Mouse (Mus musculus): Measurements from ENCODE around the gene Dnmt1. TPM values are rescaled to one million over a fixed set of nuclear protein-coding genes. Genes with fewer than 3 reads are reported as not detected.

Gene Dnmt1
- total RNA-seq, 1 experiment from 2014 or later, result 309 TPM

DNA sequence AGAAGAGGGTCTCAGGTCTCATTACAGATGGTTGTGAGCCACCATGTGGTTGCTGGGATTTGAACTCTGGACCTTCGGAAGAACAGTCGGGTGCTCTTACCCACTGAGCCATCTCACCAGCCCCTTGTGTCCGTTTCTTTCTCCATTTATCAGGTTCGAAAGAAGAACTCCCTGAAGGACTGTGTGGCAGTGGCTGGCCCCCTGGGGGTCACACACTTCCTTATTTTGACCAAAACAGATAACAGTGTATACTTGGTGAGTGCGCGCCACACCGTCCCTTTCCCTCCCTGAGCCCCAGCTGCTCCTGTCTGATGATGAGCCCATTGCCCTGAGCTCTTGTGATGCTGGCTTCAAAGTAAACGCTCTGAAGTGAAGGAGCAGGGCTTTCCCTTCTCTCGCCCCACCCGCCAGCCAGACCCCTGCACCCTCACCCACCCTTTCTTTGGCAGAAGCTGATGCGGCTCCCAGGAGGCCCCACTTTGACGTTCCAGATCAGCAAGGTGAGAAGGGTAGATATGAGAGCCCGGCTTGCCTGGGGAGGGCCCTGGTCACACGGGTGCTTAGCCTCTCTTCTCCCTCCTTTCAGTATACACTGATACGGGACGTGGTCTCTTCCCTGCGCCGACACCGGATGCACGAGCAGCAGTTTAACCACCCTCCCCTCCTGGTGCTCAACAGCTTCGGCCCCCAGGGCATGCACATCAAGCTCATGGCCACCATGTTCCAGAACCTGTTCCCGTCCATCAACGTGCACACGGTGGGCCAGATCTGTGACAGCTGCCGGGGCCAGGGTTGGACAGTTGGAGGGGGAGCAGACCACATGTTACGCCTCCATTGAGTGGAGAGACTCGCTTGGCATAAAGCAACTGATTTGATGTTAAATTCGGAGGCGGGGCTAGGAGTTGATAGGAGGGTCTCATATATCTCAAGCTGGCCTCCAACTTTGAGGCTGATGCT lies 70.2 kb downstream of the Dnmt1 start:
- peak; percentile 30 for ATAC-seq (replicated peaks; ENCODE audit: low read depth, poor library complexity, severe bottlenecking)

DNA sequence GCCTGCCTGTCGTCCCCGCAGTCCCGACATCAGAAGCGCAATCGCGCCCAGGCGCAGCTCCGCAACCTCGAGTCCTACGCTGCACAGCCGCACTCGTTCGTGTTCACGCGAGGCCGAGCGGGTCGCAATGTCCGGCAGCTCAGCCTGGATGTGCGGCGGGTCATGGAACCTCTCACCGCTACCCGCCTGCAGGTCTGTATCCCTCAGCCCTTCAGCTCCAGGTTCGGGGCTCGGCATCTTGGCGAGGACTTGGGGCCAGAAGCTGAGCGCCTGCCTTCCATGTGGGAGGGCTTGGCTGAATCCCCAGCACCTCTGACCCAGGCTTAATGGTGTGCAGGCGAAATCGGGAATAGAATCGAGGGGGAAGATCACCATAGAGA lies 71.3 kb downstream of the Dnmt1 start:
- peak; percentile 2; the same call in 1 of the 2 replicates for ATAC-seq (replicated peaks; ENCODE audit: low read depth, poor library complexity, severe bottlenecking)

DNA sequence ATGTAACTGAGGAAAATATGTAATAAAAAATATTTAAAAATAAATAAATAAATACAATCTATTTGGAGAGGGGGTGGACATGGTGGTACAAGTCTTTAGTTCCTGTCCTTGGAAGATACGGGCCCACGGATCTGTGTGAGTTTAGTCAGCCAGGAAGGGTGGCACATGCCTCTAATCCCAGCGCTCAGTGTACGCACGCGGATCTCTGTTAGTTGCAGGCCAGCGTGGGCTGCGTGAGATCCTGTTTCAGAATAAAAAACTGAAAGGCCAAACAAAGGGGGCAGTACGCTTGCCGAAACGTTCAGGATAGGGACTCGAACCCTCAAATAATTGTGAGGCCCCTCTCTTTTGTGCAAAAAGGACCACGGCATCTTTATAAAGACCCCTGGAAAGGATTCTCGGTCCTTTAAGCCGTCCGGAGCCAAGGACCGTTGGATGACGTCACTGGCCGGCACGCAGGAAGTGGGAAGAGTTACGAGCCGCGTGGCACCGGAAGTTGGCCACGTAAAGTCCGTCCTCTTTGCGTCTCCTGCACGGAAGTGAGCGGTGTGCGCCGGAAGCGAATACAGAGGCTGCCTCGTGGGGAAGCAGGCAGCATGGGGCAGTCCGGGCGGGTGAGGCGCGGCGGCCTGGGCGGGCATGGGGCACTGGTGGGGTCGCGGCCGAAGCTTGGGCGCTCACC lies 71.8 kb downstream of the Dnmt1 start, which contains the start of gene Ppan:
Gene Ppan (plus strand): TSS at position 472 of the 682 bp plus-strand sequence.
- peak; percentile 92 for ATAC-seq (replicated peaks; ENCODE audit: low read depth, poor library complexity, severe bottlenecking)

DNA sequence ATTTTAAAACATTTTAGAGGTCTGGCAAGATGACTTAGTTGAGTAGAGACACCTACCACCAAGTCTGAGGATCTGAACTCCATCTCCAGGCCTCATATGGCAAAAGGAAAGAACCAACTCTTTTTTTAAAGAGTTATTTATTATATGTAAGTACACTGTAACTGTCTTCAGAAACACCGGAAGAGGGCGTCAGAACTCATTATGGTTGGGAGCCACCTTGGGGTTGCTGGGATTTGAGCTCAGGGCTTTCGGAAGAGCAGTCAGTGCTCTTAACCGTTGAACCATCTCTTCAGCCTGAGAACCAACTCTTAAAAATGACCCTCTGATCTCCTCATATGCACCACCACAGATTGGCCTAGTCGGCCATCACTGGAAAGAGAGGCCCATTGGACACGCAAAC lies 72.5 kb downstream of the Dnmt1 start:
- no peak for ATAC-seq (replicated peaks; ENCODE audit: low read depth, poor library complexity, severe bottlenecking)

DNA sequence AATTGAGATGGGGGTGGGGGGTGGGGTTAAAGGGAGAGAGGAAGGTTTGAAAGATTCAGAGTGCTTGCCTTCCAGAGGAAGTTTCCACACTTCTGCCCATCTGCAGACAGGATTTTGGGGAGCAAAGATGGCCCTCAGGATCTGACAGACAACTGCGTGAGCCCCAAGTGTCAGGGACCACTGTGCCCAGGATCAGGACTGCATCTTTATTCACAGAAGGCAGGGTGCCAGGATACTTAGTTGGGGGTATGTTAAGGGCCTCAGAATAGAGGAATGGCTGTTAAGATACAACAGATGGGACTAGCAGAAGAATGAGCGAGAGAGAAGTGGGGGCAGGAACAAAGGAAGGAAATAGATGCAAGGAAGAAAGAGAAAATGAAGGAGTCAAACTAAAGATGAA lies 73.1 kb downstream of the Dnmt1 start:
- ATAC-seq (replicated peaks; ENCODE audit: low read depth, poor library complexity, severe bottlenecking), result no peak

DNA sequence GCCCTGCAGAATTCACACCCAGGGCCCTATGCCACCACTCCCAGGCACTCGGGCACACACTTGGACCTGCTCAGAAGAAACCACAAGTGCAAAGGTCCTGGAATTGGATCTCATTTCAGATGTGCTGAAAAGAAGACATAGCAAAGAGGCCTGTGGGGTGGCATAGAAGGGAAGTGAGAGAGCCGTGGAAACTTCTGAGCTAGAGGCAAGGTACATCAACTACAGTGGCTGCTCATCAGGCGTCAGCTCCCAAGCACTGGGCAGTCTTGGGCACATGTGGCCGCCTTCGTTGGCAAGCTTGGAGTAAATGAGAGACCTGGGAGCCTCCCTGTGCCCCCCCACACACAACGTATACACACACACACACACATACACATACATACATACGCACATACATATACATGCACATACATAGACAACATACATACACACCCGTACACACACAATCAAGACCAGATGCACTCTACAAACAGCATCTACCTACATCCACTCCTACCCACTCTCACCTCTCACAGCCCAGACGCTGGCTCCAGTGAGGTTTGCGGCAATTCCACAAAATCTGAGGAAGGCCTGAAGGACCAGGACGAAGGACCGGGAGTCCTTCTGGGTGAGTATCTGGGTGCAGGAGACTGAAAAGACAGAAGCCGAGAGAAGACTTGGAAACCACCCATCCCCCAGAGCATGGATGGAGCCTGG lies 80.4 kb downstream of the Dnmt1 start, which contains the start of gene Angptl6:
Gene Angptl6 (minus strand): TSS at position 631 of the 696 bp plus-strand sequence.
- no peak for ATAC-seq (replicated peaks; ENCODE audit: low read depth, poor library complexity, severe bottlenecking)

DNA sequence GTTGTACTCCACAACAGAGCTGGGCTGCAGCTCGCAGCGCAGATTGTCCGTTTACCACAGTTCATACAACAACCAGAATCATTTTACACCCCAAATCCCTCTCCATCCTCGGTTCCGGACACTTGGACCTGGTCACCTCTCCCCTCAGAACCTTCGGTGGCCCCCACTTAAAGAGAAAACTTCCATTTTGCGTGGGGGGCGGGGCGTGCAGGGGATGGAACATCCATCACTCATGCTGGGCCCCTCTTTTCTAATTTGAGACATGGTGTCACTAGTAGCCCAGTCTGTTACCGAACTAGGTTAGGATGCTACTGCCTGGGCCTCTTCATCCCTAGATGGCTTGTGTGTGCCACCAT lies 81.0 kb downstream of the Dnmt1 start:
- no peak for ATAC-seq (replicated peaks; ENCODE audit: low read depth, poor library complexity, severe bottlenecking)

DNA sequence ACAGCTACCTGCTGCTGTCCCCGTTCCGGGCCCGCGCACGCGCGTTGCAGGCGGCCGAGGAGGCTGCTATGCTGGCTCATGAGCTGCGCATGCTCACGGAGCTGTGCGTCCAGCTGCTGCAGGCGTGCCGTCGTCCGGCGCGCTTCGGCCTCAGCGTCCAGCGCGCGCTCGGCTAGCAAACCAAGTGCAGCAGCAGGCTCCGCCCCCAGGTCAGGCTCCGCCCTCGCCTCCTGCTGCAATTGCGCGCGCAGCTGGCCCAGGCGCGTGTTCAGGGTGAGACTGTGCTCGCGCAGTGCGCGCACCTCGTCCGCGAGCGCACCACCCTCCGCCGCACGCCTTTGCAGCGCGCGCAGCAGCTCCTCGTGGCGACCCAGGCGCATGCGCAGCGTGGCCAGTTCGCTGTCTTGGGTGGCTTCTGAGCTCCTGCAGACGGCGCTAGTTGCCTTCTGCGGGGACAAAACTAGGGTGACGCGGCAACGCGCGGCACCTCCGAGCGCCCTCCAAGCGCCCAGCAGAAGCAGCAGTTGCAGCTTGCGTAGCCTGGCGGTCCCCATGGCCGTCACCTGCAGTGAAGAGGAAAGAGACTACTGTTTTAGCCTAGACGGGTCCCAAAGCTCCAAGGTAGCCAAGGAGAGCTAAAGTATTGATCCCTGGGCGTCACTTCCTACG lies 81.5 kb downstream of the Dnmt1 start:
- peak; percentile 81 for ATAC-seq (replicated peaks; ENCODE audit: low read depth, poor library complexity, severe bottlenecking)

DNA sequence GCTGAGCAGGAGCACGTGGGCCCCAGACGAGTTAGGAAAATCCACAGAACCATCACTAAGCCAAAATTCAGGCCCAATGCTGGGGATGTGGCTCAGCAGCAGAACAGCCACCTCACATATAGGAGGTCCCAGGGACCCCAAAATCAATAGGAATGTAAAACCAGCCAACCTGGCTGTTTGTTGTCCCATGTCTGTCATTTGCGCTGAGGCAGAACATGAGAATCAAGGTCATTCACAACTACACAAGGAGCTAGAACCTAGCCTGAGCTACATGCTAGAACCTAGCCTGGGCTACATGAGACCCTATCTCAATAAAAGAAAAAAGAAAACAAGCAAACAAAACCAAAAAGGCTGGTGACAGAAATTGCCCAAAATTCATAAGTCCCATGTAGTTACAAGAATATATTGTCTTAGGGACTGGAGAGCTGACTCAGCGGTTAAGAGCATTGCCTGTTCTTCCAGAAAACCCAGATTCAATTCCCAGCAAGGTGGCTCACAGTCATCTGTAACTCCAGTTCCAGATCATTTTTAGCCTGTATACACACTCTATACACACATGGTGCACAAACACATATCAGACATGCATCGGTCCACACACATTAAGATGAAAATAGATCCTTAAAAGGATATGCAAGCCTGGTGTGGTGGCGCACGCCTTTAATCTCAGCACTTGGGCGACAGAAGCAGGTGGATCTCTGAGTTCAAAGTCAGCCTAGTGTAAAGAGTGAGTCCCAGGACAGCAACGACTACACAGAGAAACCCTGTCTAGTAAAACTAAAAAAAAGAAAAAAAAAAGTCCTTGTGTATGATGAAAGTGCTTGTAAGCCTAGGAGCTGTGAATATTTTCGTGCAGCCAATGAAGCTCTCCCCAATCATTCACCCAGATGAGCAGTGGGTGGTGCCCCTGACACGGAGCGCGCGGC lies 82.3 kb downstream of the Dnmt1 start:
- no peak for ATAC-seq (replicated peaks; ENCODE audit: low read depth, poor library complexity, severe bottlenecking)

DNA sequence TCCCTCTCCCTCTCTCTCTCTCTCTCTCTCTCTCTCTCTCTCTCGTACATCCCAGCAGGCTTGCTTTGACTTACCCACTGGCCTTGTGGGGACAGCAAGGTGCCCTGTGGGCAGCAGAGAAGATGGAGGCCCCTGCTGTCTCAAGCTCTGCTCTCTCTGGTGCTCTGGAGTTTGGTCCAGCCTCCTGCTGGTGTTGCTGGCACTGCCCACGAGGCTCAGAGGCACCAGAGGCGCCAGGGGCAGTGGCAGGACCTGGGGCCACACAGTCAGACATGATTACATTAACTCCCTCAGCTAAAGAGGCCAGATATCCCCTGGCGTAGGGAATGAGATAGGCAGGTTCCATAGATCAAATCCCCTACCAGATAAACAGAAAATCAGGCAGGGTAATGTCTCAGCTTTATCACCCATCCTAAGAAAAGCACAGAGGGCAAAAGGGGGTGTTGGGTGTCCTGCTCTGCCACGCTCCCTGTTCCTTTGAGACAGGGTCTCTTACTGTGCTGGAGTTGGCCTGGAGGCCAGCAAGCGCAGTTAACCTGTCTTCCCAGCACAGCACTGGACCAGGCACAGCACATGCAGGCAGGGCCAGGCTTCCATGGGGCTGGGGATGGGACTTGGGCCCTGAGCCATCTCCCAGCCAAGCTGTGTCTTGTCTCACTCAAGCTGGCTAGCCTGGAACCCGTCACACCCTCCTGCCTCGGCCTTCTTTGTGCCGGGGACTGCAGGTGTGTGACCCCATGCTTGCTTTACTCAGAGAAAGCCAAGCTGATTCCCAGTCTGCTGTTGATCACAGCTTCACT lies 83.2 kb downstream of the Dnmt1 start:
- ATAC-seq (replicated peaks; ENCODE audit: low read depth, poor library complexity, severe bottlenecking), result no peak

DNA sequence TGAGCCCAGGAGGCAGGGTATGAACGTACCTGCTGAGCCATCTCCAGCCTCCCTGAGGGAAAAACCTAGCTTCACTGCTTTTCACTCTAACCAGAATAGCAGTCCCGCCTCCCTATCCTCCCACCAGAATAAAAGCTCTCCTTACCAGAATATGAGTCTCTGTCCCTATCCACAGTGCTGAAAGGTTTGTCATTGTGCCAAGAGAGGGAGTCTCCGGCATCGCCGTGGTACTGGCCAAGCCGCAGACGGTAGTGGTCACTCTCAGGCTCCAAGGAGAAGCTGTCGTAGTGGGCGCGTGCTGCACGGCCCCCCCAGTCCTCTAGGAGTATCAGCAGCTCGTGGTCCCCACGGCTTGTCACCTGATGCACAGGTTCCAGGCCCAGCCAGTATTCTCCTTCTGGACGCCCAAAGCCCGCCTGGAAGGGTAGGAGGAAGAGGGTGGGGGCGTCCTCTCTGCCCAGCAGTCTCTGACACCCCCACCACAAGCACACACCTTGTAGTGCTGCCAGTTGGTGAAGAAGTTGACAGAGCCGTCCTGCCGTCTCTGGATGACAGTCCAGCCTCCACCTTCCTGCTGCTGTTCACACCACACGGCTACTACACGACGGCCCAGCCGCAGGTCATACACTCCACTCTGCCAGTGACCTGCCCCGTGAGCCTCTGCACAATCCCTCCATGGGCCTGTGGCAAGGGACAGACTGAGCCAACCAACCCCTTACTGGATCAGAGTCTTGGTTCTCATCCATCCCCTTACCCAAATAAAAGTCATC lies 84.5 kb downstream of the Dnmt1 start:
- no peak for ATAC-seq (replicated peaks; ENCODE audit: low read depth, poor library complexity, severe bottlenecking)

DNA sequence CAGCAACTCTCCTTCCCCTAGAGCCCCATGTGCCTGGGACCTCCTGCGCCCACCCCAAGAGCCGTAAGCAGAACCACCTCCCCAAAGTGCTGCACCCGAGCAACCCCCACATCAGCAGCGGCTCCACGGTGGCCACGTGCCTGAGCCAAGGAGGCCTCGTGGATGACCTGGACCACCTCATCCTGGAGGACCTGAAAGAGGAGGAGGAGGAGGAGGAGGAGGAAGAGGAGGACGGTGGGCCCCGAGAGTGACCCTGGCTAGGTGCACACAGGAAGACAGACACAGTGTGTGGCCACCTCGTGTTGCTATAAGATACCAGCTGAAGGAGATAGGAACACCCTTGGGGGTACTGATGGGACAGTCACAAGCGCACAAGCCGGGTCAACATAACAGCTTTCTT lies 86.2 kb downstream of the Dnmt1 start:
- ATAC-seq (replicated peaks; ENCODE audit: low read depth, poor library complexity, severe bottlenecking), result no peak

DNA sequence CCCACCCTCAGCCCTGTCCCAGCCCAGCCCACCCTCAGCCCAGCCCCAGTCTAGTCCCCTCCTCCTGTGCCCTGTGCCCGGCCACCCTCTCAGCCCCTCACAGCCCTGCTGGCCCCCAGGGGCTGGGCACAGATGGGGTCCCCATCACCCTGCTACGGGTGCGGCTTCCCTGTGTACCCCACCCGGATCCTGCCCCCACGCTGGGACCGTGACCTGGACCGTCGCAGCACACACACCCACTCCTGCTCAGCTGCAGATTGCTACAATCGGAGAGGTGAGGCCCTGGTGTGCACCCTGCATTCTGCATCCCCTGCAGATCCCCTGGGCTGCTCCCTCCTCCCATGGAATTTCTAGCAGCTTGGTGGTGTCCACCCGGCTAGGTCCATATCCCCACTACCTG lies 86.7 kb downstream of the Dnmt1 start:
- ATAC-seq (replicated peaks; ENCODE audit: low read depth, poor library complexity, severe bottlenecking), result no peak

DNA sequence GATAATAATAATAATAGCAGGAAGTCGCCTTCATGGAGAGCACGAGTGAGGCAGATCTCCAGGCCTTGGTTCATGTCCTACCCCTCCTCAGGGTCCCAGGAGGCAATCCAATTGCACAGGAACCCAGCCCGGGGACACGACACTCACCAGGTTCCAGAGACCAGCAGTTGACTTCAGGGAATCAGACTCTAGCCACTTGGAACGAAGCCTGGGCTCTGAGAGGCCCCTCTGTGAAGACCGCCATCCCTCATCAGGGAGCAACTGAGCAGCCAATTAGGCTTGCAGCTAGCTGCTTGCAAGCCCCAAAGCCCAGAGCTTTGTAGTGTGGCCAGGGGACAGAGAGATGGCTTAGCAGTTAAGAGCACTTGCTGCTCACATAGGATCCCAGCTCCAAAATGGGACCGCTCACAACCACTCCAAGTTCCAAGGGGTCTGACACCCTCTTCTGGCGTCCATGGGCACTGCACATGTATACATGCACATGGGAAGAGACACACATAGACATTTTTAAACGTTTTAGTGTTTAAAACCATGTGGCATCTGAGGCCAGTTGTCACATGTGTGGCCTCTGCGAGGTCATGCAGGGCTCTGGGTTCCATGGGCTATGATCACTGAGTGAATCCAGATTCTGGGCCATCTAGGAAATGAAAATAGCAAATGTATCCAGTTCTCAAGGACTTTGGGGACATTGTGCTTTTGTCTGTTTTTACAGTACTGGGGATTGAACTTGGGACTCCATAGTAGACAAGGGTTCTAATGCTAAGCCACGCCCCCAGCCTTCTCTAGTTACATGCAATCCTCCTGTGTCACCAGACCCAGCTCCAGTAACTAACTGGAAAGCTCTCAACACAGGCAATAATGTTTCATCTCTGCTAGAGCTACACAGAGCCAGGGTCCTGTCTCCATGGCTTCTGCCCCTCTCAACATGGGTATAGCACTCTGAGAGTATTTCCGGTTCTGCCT lies 89.2 kb downstream of the Dnmt1 start:
- no peak for ATAC-seq (replicated peaks; ENCODE audit: low read depth, poor library complexity, severe bottlenecking)

DNA sequence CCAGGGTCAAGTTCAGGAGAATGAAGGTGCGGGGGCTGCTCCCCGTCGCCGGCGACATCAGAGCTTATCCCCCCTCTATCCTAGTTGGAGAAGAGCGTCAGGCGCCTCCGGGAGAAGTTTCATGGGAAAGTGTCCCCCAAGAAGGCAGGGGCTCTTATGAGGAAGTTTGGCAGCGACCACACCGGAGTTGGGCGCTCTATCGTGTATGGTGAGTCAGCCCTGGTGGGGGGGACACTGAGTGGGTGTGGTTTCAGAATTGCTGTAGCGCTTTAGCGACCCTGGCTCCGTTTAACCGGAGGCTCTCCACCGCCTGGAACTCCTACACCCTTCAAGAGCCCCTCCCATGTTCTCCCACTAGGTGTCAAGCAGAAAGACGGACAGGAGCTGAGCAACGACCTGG lies 90.4 kb downstream of the Dnmt1 start:
- peak; percentile 58 for ATAC-seq (replicated peaks; ENCODE audit: low read depth, poor library complexity, severe bottlenecking)

DNA sequence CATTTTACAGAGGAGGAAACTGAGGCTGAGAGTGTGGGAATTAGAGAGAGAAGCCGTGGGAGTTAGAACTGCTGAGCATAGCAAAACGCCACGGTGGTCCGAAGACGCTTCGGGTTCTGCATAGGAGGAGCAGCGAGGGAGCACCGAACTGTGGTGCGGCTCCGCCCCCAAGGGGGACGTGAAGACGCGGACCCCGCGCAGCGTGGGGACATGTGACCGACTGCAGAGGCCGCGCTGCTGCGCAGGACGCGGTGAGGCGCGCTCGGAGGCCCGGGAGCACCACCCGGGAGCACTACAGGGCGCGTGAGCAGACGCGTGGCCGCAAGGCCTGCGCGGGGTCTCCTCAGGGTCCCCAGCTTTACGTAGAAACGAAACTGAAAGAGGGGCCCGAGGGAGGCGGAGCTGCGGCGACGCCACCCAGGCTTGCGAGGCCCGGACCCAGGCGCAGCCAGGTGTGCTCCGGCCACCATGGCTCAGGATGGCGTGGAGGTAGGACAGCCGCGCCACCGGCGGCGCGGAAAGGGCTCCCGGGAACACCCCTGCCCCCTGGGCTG lies 91.2 kb downstream of the Dnmt1 start, which contains the start of gene A230050P20Rik:
Gene A230050P20Rik (plus strand): TSS at position 195 of the 554 bp plus-strand sequence.
- peak; percentile 59 for ATAC-seq (replicated peaks; ENCODE audit: low read depth, poor library complexity, severe bottlenecking)

Measured in common myeloid progenitor, adult 5-6 weeks (primary cell).